Mouse (Mus musculus): Measurements from ENCODE around the gene Shld2. TPM values are rescaled to one million over a fixed set of nuclear protein-coding genes. Genes with fewer than 3 reads are reported as not detected.
"Not testable (repeated sequence)": the region's sequence is repeated elsewhere in the genome, so short reads cannot be mapped to it uniquely, and the experiment has no call there.

The Shld2 gene
- polyA plus RNA-seq, 1 experiment from 2014 or later = 9.7 TPM

DNA sequence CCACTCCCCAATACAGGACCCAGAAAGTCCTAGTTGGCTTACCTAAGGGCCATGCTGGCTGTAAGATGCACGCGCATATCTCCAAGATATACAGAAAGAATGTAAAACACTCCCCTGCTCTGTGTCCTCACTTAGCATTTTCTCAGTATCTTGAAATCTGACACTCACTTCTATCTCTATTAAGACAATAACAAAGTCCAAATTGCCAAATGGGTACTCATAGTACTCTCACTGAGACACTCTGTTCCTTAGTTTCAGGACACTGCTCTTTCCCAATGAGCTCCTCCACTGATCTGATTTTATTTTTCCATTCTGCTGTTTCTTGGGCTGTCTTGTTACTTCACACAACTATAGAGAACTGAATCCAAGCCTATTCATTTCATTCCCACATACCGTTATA lies 36.2 kb downstream of the Shld2 start:
- Histone ChIP-seq H3K36me3 (no peaks in the 10 kb centered on the region), H3K9ac (no peak overlapping the region), H3K4me3 (no peak overlapping the region), H3K4me1 (no peaks in the 10 kb centered on the region), H3K9me3 (replicated peaks) (no peaks in the 10 kb centered on the region), H3K27ac (no peak overlapping the region), H3K4me2 (no peak overlapping the region), H3K27me3 (replicated peaks) (no peaks in the 10 kb centered on the region)
- 85% methylated on average over 3 of the region's 3 CpGs for WGBS (ENCODE audit: insufficient replicate concordance)
- ATAC-seq = no peak

DNA sequence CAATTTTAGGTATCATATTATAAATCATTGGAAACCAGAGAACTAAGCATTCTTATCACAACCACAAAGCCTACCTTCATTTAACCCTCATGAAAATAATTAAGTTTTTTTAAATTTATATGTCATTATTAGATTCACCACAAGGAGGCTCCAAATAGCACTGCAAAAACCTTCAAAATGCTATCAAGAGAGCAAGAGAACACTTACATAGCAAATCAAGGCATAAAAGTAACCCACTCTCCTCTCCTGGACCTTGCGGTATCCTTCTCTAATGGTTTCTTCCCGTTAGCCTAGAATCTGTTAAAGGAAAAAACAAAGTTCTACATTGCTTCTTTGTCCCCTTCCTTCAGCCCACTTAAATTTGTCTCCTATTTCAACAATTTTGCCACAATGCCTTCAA lies 37.0 kb downstream of the Shld2 start:
- WGBS (ENCODE audit: insufficient replicate concordance) = 53% methylated on average over 2 of the region's 2 CpGs

DNA sequence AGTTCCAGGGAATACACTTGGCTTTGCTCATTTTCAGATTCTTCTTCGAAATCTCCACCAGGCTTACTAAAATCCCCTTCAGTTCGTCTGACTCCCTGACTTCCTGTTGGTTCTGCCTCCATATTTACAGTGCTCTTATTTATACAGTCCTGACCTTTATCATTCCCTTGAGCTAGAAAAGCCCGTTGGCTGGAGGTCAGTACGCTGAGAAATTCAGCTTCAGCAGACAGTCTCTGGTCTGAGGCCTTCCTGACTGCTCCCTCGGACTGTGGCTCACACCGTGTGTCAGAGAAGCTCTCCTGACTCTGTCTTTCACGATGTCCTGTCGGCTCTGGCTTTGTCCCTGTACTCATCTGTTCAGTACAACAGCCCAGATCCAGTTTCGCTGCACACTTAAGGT lies 42.2 kb downstream of the Shld2 start:
- ATAC-seq = peak; percentile 55
- no peaks in the 10 kb centered on the region for H3K36me3 ChIP-seq
- no peak overlapping the region for H3K4me3 ChIP-seq
- WGBS (ENCODE audit: insufficient replicate concordance) = 66% methylated on average over 9 of the region's 9 CpGs
- H3K9me3 ChIP-seq (replicated peaks) = no peaks in the 10 kb centered on the region
- H3K9ac ChIP-seq = no peak overlapping the region
- H3K27ac ChIP-seq = peak overlapping the region; percentile 42; the same call in 1 of the 2 replicates
- no peak overlapping the region for H3K4me2 ChIP-seq
- H3K4me1 ChIP-seq = 0 out of 2 replicates have a peak, but pooled peaks cover 3% of the 10 kb centered on the region
- no peaks in the 10 kb centered on the region for H3K27me3 ChIP-seq (replicated peaks)

More for the DNA sequence above, 37.0 kb downstream of the Shld2 start:
- Histone ChIP-seq H3K36me3 (no peaks in the 10 kb centered on the region), H3K4me2 (no peak overlapping the region), H3K27me3 (replicated peaks) (no peaks in the 10 kb centered on the region), H3K4me1 (0 out of 2 replicates have a peak, but pooled peaks cover 3% of the 10 kb centered on the region), H3K27ac (no peak overlapping the region), H3K4me3 (no peak overlapping the region), H3K9me3 (replicated peaks) (no peaks in the 10 kb centered on the region), H3K9ac (no peak overlapping the region)
- no peak for ATAC-seq

DNA sequence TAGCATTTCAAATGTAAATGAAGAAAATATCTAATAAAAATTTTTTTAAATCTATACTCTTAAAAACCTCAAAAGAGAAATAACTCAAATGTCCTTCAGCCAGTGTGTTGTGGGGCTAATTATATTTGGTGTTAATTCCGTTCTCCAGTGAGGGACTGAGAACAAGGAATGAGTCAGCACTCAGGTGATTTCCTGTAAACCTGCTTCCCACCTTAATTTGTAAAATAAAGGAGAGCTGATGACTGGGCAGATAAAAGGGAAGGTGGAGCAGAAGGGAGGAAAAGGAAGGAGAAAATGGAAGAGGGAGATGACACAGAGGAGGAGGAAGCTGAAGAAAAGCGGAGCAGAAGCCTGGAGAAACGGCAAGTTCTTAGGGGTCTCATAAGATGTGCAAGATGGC lies 51.8 kb downstream of the Shld2 start:
- H3K4me2 ChIP-seq; H3K27ac ChIP-seq; H3K27me3 ChIP-seq (replicated peaks); H3K4me3 ChIP-seq; ATAC-seq; H3K36me3 ChIP-seq; H3K4me1 ChIP-seq; H3K9ac ChIP-seq; H3K9me3 ChIP-seq (replicated peaks): not testable (repeated sequence)
- 64% methylated on average over 3 of the region's 3 CpGs for WGBS (ENCODE audit: insufficient replicate concordance)

DNA sequence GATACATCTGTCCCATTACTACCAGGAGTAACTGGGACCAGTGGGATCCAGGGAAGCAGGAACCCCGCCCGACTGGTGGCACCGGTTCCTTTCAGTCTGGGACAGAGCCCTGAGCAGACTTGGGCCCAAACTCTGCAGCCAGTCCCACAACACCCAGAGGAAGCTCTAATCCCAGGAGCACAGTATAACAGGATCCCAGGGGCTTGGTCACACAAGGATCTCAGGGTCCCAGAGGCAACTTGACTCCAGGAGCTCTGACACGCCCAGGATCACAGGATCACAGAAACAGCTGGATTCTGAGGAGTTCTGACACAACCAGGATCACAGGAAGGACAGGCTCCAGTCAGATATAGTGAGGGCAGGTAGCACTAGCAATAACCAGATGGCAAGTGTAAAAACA lies 57.0 kb downstream of the Shld2 start:
- Histone ChIP-seq H3K4me3 (no peak overlapping the region), H3K4me2 (no peak overlapping the region), H3K27me3 (replicated peaks) (no peaks in the 10 kb centered on the region), H3K27ac (no peak overlapping the region), H3K4me1 (no peaks in the 10 kb centered on the region), H3K9ac (no peak overlapping the region), H3K36me3 (no peaks in the 10 kb centered on the region), H3K9me3 (replicated peaks) (no peaks in the 10 kb centered on the region)
- ATAC-seq = no peak
- WGBS (ENCODE audit: insufficient replicate concordance) = 67% methylated on average over 4 of the region's 4 CpGs

DNA sequence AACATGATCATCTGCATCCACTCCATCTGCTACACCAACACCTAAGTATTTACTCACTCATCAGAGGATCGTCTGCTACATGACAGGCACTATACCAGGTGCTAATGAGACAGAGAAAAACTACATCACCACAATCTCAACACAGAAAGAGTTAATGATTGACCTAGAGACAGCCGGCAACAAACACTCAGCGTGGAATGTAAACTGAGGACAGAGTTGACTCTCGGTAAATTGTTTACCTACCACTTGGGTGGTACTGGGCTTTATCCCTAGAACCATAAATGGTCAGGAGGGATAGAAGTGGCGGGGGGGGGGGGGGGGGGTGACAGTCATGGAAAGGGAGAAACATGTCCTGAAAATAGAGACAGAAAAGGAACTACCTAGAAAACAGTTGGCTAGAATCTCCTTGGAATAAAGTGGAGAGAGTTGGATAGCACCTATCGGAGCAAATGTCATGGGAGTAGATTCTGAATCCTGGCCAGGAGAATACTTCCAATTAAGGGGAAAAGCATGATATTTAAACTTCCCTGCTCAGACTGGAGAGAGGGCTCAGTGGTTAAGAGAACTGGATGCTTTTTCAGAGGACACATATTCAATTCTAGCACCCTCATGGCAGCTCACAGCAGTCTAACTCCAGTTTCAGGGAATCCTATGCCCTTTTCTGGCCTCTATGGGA lies 57.7 kb downstream of the Shld2 start:
- peak; percentile 54; the same call in 1 of the 2 replicates for ATAC-seq
- 65% methylated on average over 5 of the region's 6 CpGs for WGBS (ENCODE audit: insufficient replicate concordance)
- no peaks in the 10 kb centered on the region for H3K27me3 ChIP-seq (replicated peaks)
- no peak overlapping the region for H3K27ac ChIP-seq
- no peaks in the 10 kb centered on the region for H3K36me3 ChIP-seq
- H3K4me2 ChIP-seq = no peak overlapping the region
- no peak overlapping the region for H3K9ac ChIP-seq
- H3K4me1 ChIP-seq = no peaks in the 10 kb centered on the region
- no peak overlapping the region for H3K4me3 ChIP-seq
- no peaks in the 10 kb centered on the region for H3K9me3 ChIP-seq (replicated peaks)

DNA sequence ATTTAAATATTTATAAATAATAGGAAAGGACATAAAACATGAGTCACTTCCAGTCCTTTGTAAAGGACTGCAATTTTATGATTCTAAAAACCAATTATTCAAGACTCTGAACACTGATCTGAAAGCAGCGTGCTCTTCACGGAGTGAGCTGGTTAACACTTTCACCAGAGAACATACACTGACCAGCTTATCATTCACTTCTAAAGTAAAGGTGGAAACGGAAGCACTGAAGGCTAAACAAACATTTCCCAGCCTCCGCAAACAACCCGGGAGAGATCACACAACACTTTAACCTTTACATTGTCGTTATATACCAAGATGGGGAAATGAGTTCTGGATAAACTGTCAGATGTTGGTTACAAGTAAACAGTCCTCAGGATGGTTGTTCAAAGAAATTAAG lies 69.6 kb downstream of the Shld2 start:
- Histone ChIP-seq H3K36me3 (peaks cover 23% of the 10 kb centered on the region; the same call in 1 of the 2 replicates), H3K27ac (no peak overlapping the region), H3K4me1 (0 out of 2 replicates have a peak, but pooled peaks cover 2% of the 10 kb centered on the region), H3K4me2 (no peak overlapping the region), H3K4me3 (no peak overlapping the region), H3K27me3 (replicated peaks) (no peaks in the 10 kb centered on the region), H3K9me3 (replicated peaks) (no peaks in the 10 kb centered on the region), H3K9ac (no peak overlapping the region)
- peak; percentile 61 for ATAC-seq
- 60% methylated on average over 6 of the region's 6 CpGs for WGBS (ENCODE audit: insufficient replicate concordance)

DNA sequence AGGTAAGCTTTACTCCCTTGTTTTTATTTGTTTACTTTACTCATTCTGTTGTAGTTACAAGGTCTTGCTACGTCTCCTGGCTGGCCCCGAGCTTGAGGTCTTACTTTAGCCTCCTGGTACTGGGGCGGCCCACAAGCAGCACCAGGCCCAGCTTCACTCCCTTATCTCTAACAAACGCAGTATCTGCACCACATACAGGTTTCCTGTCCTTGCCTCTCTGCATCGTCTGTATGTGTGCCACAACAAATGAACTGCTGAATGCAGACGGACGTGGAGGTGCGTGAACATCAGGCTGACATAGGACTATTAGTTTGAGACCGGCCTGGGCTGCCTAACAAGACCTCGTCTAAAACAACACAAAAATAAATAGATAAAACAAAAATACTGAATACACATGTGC lies 70.0 kb downstream of the Shld2 start:
- no peaks in the 10 kb centered on the region for H3K27me3 ChIP-seq (replicated peaks)
- H3K9ac ChIP-seq = no peak overlapping the region
- H3K36me3 ChIP-seq = peaks cover 23% of the 10 kb centered on the region; the same call in 1 of the 2 replicates
- peak overlapping the region; percentile 69 for H3K27ac ChIP-seq
- H3K4me3 ChIP-seq = no peak overlapping the region
- peak; percentile 50; the same call in 1 of the 2 replicates for ATAC-seq
- no peak overlapping the region for H3K4me2 ChIP-seq
- WGBS (ENCODE audit: insufficient replicate concordance) = 25% methylated on average over 10 of the region's 10 CpGs
- H3K9me3 ChIP-seq (replicated peaks) = no peaks in the 10 kb centered on the region
- H3K4me1 ChIP-seq = 0 out of 2 replicates have a peak, but pooled peaks cover 2% of the 10 kb centered on the region

DNA sequence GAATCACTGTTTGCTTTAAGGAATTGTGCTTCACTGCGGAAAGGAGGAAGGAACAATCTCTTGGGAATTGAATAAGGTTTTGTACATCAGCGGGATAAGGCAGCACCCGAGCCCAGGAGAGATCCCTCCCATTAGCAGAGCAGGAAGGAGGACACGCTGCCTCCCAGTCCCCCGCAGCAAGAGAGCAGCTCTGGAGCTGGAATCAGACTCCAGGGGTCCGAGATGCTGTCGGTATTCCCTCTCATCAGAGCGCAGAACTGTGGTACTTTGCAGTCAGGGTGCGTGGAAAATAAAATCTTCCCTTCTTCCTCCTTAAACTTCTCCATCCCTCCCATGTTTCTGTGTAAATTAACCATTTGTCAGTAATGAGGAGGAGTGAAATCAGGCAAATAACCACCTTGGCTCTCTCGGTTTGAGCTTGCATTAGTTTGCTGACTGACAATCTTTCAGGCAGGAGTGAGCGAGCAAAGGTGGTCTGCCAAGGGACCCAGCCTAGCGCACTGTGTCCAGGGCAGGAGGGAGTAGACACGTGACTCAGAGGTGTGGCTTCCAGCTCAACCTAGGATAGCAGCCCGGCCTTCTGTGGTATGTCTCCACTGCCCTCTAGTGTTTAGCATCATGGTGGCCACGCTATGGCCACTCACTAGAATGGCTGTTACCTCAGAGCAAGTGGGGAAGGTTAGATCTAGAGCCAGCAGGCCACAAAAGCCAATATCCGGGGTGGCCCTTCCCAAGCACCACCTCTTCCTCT lies 75.5 kb downstream of the Shld2 start:
- H3K4me3 ChIP-seq = no peak overlapping the region

DNA sequence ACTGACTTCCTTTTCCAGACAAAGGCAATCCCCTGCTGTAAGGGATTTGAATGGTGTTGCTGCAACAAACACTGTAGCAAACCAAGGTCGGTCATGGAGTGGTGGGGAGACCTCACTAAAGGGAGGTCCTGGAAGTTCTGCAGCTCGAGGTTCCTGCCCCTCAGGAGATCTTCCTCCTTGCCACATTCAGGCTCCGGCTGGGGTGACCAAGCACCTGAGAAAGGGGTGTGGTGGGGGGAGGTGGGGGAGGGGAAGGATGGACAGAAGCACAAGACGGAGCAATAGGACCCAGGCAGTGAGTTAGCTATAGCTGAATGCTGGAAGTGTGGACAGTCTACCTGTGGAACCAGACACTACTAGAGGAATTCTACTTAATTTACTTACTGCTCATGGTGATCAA lies 76.4 kb downstream of the Shld2 start:
- no peak for ATAC-seq
- no peak overlapping the region for H3K4me2 ChIP-seq
- peaks cover 21% of the 10 kb centered on the region; the same call in 1 of the 2 replicates for H3K36me3 ChIP-seq
- no peaks in the 10 kb centered on the region for H3K27me3 ChIP-seq (replicated peaks)
- no peaks in the 10 kb centered on the region for H3K9me3 ChIP-seq (replicated peaks)
- 59% methylated on average over 4 of the region's 4 CpGs for WGBS (ENCODE audit: insufficient replicate concordance)
- no peak overlapping the region for H3K4me3 ChIP-seq
- no peak overlapping the region for H3K9ac ChIP-seq
- no peak overlapping the region for H3K27ac ChIP-seq
- 0 out of 2 replicates have a peak, but pooled peaks cover 5% of the 10 kb centered on the region for H3K4me1 ChIP-seq

More for the DNA sequence above, 75.5 kb downstream of the Shld2 start:
- H3K36me3 ChIP-seq = peaks cover 22% of the 10 kb centered on the region; the same call in 1 of the 2 replicates
- 15% methylated on average over 16 of the region's 16 CpGs for WGBS (ENCODE audit: insufficient replicate concordance)
- ATAC-seq = peak; percentile 92
- no peak overlapping the region for H3K9ac ChIP-seq
- peak overlapping the region; percentile 41 for H3K4me2 ChIP-seq
- no peaks in the 10 kb centered on the region for H3K9me3 ChIP-seq (replicated peaks)
- H3K4me1 ChIP-seq = 0 out of 2 replicates have a peak, but pooled peaks cover 5% of the 10 kb centered on the region
- H3K27me3 ChIP-seq (replicated peaks) = no peaks in the 10 kb centered on the region
- no peak overlapping the region for H3K27ac ChIP-seq

DNA sequence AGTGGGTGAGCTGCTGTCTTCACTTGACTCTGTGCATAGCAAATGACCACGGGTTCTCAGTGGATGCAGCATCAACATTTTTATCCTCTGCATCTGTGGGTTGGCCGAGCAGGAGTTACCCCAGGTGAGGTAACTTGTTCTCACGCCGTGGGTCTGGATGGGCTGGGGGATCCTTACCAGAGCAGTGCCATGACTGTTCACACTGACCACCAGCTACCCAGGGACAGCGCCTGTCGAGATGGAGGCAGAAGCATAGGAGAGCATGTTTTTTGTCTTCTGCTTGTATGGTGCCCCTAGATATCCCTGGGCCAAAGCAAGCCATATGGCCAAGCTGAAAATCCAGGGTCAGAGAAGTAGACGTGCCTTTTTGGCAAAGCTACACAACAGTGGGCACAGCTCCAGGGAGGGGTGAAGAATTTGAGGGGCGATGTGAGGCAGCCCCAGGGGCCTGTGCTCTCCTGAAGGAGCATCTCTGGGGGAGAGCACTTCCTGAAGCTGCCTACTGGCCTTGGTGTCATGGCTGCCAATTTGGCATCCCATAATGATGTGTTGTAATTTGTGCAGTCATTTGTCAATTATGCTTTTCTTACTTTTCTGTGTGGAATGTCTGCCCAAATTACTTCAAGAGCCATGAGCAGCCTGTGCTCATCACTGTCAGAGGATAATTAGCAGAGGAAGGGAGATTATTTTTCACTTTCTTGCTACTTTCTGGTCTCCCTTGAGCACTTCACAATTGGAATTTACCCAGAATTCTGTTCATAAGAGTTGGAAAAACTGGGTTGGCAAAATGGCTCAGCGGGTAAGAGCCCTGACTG lies 77.2 kb downstream of the Shld2 start:
- Histone ChIP-seq H3K9ac (no peak overlapping the region), H3K36me3 (peaks cover 14% of the 10 kb centered on the region; the same call in 1 of the 2 replicates), H3K27ac (no peak overlapping the region), H3K4me2 (no peak overlapping the region), H3K27me3 (replicated peaks) (no peaks in the 10 kb centered on the region), H3K9me3 (replicated peaks) (no peaks in the 10 kb centered on the region), H3K4me3 (no peak overlapping the region), H3K4me1 (0 out of 2 replicates have a peak, but pooled peaks cover 5% of the 10 kb centered on the region)
- 76% methylated on average over 9 of the region's 9 CpGs for WGBS (ENCODE audit: insufficient replicate concordance)
- ATAC-seq = no peak
